Mouse (Mus musculus) retina, postnatal 7 days (tissue): Measurements from ENCODE around the gene Gm11077.
A peak's percentile ranks its signal among the peaks of the same experiment; 100 is the strongest.

Experiments
- DNase-seq: peaks from one replicate; pipeline ENCODE4 v3.0.0-alpha.2; 2012; ENCODE audit warnings: low read depth, low spot score

The Gm11077 gene

GRCm38 (mm10) chr6:140729272-140729671 is at the start of gene Gm11077:
Gene Gm11077 (plus strand): TSS chr6:140729284.
- no peak for DNase-seq

- DNase-seq = no peak
Observed at GRCm38 (mm10) chr6:140680713-140681112, 48.4 kb upstream of the Gm11077 start.

- no peak for DNase-seq
Observed at GRCm38 (mm10) chr6:140682829-140683228, 46.3 kb upstream of the Gm11077 start.

- no peak for DNase-seq
Observed at GRCm38 (mm10) chr6:140684403-140684802, 44.7 kb upstream of the Gm11077 start.

- no peak for DNase-seq
Observed at GRCm38 (mm10) chr6:140689617-140690404, 39.3 kb upstream of the Gm11077 start.

- no peak for DNase-seq
Observed at GRCm38 (mm10) chr6:140692160-140692559, 36.9 kb upstream of the Gm11077 start.

- no peak for DNase-seq
Observed at GRCm38 (mm10) chr6:140696192-140696879, 32.7 kb upstream of the Gm11077 start.

- no peak for DNase-seq
Observed at GRCm38 (mm10) chr6:140697994-140698393, 31.1 kb upstream of the Gm11077 start.

GRCm38 (mm10) chr6:140698596-140698995 is 30.5 kb upstream of the Gm11077 start:
- DNase-seq = no peak

GRCm38 (mm10) chr6:140701259-140701658 is 27.8 kb upstream of the Gm11077 start:
- DNase-seq = no peak

- DNase-seq = no peak
Observed at GRCm38 (mm10) chr6:140705132-140705531, 24.0 kb upstream of the Gm11077 start.

GRCm38 (mm10) chr6:140706056-140706455 is 23.0 kb upstream of the Gm11077 start:
- DNase-seq = no peak

GRCm38 (mm10) chr6:140708059-140708458 is 21.0 kb upstream of the Gm11077 start:
- DNase-seq = no peak

- no peak for DNase-seq
Observed at GRCm38 (mm10) chr6:140709415-140710107, 19.5 kb upstream of the Gm11077 start.

- DNase-seq = peak; percentile 52
Observed at GRCm38 (mm10) chr6:140712754-140713153, 16.3 kb upstream of the Gm11077 start.

GRCm38 (mm10) chr6:140714905-140715365 is 14.1 kb upstream of the Gm11077 start:
- peak; percentile 65 for DNase-seq

GRCm38 (mm10) chr6:140722058-140722457 is 7.0 kb upstream of the Gm11077 start:
- no peak for DNase-seq

GRCm38 (mm10) chr6:140730669-140731401 is 1.8 kb downstream of the Gm11077 start:
- no peak for DNase-seq

GRCm38 (mm10) chr6:140731402-140731730 is 2.3 kb downstream of the Gm11077 start:
- DNase-seq = peak; percentile 31

GRCm38 (mm10) chr6:140732971-140733640 is 4.0 kb downstream of the Gm11077 start:
- DNase-seq = no peak

- no peak for DNase-seq
Observed at GRCm38 (mm10) chr6:140733641-140733986, 4.5 kb downstream of the Gm11077 start.
